Mouse (Mus musculus): ENCODE measurements at regions not wholly inside any gene's neighbourhood (a gene's known extent, or its start where the extent isn't known, plus 50 kb on each side); places are given as distances from the start of the nearest gene placed in this dataset.

GRCm38 (mm10) chr1:81637357-81637756, 560.6 kb downstream of the Nyap2 start:
- ATAC-seq (ENCODE audit: insufficient number of reproducible peaks, low FRiP score, low TSS enrichment, low read depth), result no peak
- H3K4me3 ChIP-seq (replicated peaks), result no peak overlapping the region

GRCm38 (mm10) chr1:81652990-81653717, 576.4 kb downstream of the Nyap2 start:
- Histone ChIP-seq H3K4me1 (no peaks in the 10 kb centered on the region), H3K27me3 (no peaks in the 10 kb centered on the region), H3K9ac (no peak overlapping the region), H3K4me3 (replicated peaks) (no peak overlapping the region), H3K36me3 (no peaks in the 10 kb centered on the region), H3K4me2 (replicated peaks) (no peak overlapping the region), H3K9me3 (replicated peaks) (no peaks in the 10 kb centered on the region), H3K27ac (replicated peaks) (no peak overlapping the region)
- no peak for ATAC-seq (ENCODE audit: insufficient number of reproducible peaks, low FRiP score, low TSS enrichment, low read depth)
- 74% methylated on average over 9 of the region's 9 CpGs for WGBS

More at GRCm38 (mm10) chr1:81637357-81637756, 560.6 kb downstream of the Nyap2 start:
- Histone ChIP-seq H3K27ac (replicated peaks) (no peak overlapping the region), H3K36me3 (no peaks in the 10 kb centered on the region), H3K4me2 (replicated peaks) (no peak overlapping the region), H3K27me3 (no peaks in the 10 kb centered on the region), H3K9me3 (replicated peaks) (no peaks in the 10 kb centered on the region), H3K4me1 (no peaks in the 10 kb centered on the region), H3K9ac (no peak overlapping the region)
- 63% methylated on average over 5 of the region's 5 CpGs for WGBS

GRCm38 (mm10) chr1:81661245-81661644, 571.7 kb upstream of the Gm9747 start:
- no peak overlapping the region for H3K4me2 ChIP-seq (replicated peaks)
- no peak overlapping the region for H3K27ac ChIP-seq (replicated peaks)
- no peaks in the 10 kb centered on the region for H3K9me3 ChIP-seq (replicated peaks)

GRCm38 (mm10) chr1:81671142-81671541, 561.8 kb upstream of the Gm9747 start:
- no peaks in the 10 kb centered on the region for H3K27me3 ChIP-seq
- H3K36me3 ChIP-seq, result no peaks in the 10 kb centered on the region
- H3K4me1 ChIP-seq, result no peaks in the 10 kb centered on the region
- no peak overlapping the region for H3K9ac ChIP-seq
- WGBS, result 67% methylated on average over 2 of the region's 2 CpGs
- H3K27ac ChIP-seq (replicated peaks), result no peak overlapping the region
- no peaks in the 10 kb centered on the region for H3K9me3 ChIP-seq (replicated peaks)
- no peak overlapping the region for H3K4me2 ChIP-seq (replicated peaks)
- H3K4me3 ChIP-seq (replicated peaks), result no peak overlapping the region
- no peak for ATAC-seq (ENCODE audit: insufficient number of reproducible peaks, low FRiP score, low TSS enrichment, low read depth)

More at GRCm38 (mm10) chr1:81661245-81661644, 571.7 kb upstream of the Gm9747 start:
- Histone ChIP-seq H3K27me3 (no peaks in the 10 kb centered on the region), H3K4me1 (no peaks in the 10 kb centered on the region), H3K9ac (no peak overlapping the region), H3K36me3 (no peaks in the 10 kb centered on the region), H3K4me3 (replicated peaks) (no peak overlapping the region)
- no peak for ATAC-seq (ENCODE audit: insufficient number of reproducible peaks, low FRiP score, low TSS enrichment, low read depth)
- 41% methylated on average over 4 of the region's 4 CpGs for WGBS

- H3K9me3 ChIP-seq (replicated peaks), result no peaks in the 10 kb centered on the region
- no peaks in the 10 kb centered on the region for H3K36me3 ChIP-seq
- no peak overlapping the region for H3K9ac ChIP-seq
- no peaks in the 10 kb centered on the region for H3K4me1 ChIP-seq
- 86% methylated on average over 3 of the region's 3 CpGs for WGBS
- H3K27me3 ChIP-seq, result no peaks in the 10 kb centered on the region
- no peak overlapping the region for H3K4me3 ChIP-seq (replicated peaks)
- no peak overlapping the region for H3K27ac ChIP-seq (replicated peaks)
- ATAC-seq (ENCODE audit: insufficient number of reproducible peaks, low FRiP score, low TSS enrichment, low read depth), result no peak
- H3K4me2 ChIP-seq (replicated peaks), result no peak overlapping the region
Measured at GRCm38 (mm10) chr1:81671725-81672124, 561.2 kb upstream of the Gm9747 start.

GRCm38 (mm10) chr1:81675576-81676342, 557.2 kb upstream of the Gm9747 start:
- no peak overlapping the region for H3K9ac ChIP-seq
- H3K27me3 ChIP-seq, result no peaks in the 10 kb centered on the region
- WGBS, result 66% methylated on average over 5 of the region's 5 CpGs
- no peak overlapping the region for H3K4me3 ChIP-seq (replicated peaks)
- H3K27ac ChIP-seq (replicated peaks), result no peak overlapping the region
- no peak for ATAC-seq (ENCODE audit: insufficient number of reproducible peaks, low FRiP score, low TSS enrichment, low read depth)
- no peaks in the 10 kb centered on the region for H3K36me3 ChIP-seq
- no peaks in the 10 kb centered on the region for H3K4me1 ChIP-seq
- H3K4me2 ChIP-seq (replicated peaks), result peak overlapping the region; percentile 19; the same call in 1 of the 2 replicates
- no peaks in the 10 kb centered on the region for H3K9me3 ChIP-seq (replicated peaks)

GRCm38 (mm10) chr1:81677768-81678400, 555.0 kb upstream of the Gm9747 start:
- H3K27me3 ChIP-seq, result no peaks in the 10 kb centered on the region
- no peak for ATAC-seq (ENCODE audit: insufficient number of reproducible peaks, low FRiP score, low TSS enrichment, low read depth)
- no peaks in the 10 kb centered on the region for H3K36me3 ChIP-seq
- no peak overlapping the region for H3K9ac ChIP-seq
- H3K27ac ChIP-seq (replicated peaks), result no peak overlapping the region
- no peaks in the 10 kb centered on the region for H3K4me1 ChIP-seq
- 0% methylated on average over 1 of the region's 1 CpGs for WGBS
- H3K9me3 ChIP-seq (replicated peaks), result no peaks in the 10 kb centered on the region
- H3K4me2 ChIP-seq (replicated peaks), result no peak overlapping the region
- no peak overlapping the region for H3K4me3 ChIP-seq (replicated peaks)

GRCm38 (mm10) chr1:81696129-81696528, 536.8 kb upstream of the Gm9747 start:
- Histone ChIP-seq H3K36me3 (no peaks in the 10 kb centered on the region), H3K4me1 (no peaks in the 10 kb centered on the region), H3K9me3 (replicated peaks) (no peaks in the 10 kb centered on the region), H3K9ac (no peak overlapping the region), H3K4me3 (replicated peaks) (no peak overlapping the region), H3K27ac (replicated peaks) (no peak overlapping the region), H3K27me3 (no peaks in the 10 kb centered on the region), H3K4me2 (replicated peaks) (no peak overlapping the region)
- ATAC-seq (ENCODE audit: insufficient number of reproducible peaks, low FRiP score, low TSS enrichment, low read depth), result no peak

- Histone ChIP-seq H3K9ac (no peak overlapping the region), H3K27me3 (no peaks in the 10 kb centered on the region), H3K4me2 (replicated peaks) (no peak overlapping the region), H3K4me3 (replicated peaks) (no peak overlapping the region), H3K36me3 (no peaks in the 10 kb centered on the region), H3K4me1 (no peaks in the 10 kb centered on the region), H3K27ac (replicated peaks) (no peak overlapping the region), H3K9me3 (replicated peaks) (no peaks in the 10 kb centered on the region)
- no peak for ATAC-seq (ENCODE audit: insufficient number of reproducible peaks, low FRiP score, low TSS enrichment, low read depth)
- 85% methylated on average over 4 of the region's 4 CpGs for WGBS
Measured at GRCm38 (mm10) chr1:81709169-81709568, 523.7 kb upstream of the Gm9747 start.

GRCm38 (mm10) chr1:81717091-81717490, 515.8 kb upstream of the Gm9747 start:
- Histone ChIP-seq H3K9me3 (replicated peaks) (no peaks in the 10 kb centered on the region), H3K9ac (no peak overlapping the region), H3K4me1 (no peaks in the 10 kb centered on the region), H3K4me2 (replicated peaks) (no peak overlapping the region), H3K36me3 (no peaks in the 10 kb centered on the region), H3K27me3 (no peaks in the 10 kb centered on the region), H3K27ac (replicated peaks) (no peak overlapping the region), H3K4me3 (replicated peaks) (no peak overlapping the region)
- WGBS, result 77% methylated on average over 6 of the region's 6 CpGs
- no peak for ATAC-seq (ENCODE audit: insufficient number of reproducible peaks, low FRiP score, low TSS enrichment, low read depth)

GRCm38 (mm10) chr1:81718233-81718632, 514.7 kb upstream of the Gm9747 start:
- H3K27ac ChIP-seq (replicated peaks), result no peak overlapping the region
- H3K27me3 ChIP-seq, result no peaks in the 10 kb centered on the region
- H3K36me3 ChIP-seq, result no peaks in the 10 kb centered on the region
- no peak overlapping the region for H3K9ac ChIP-seq
- no peak for ATAC-seq (ENCODE audit: insufficient number of reproducible peaks, low FRiP score, low TSS enrichment, low read depth)
- no peak overlapping the region for H3K4me2 ChIP-seq (replicated peaks)
- no peaks in the 10 kb centered on the region for H3K4me1 ChIP-seq
- H3K9me3 ChIP-seq (replicated peaks), result no peaks in the 10 kb centered on the region
- no peak overlapping the region for H3K4me3 ChIP-seq (replicated peaks)

Measured in embryonic facial prominence, embryonic 15.5 days (tissue).